Mouse (Mus musculus): ENCODE results near the gene Cdc73. TPM values are rescaled to one million over a fixed set of nuclear protein-coding genes. Genes with fewer than 3 reads are reported as not detected.

The Cdc73 gene
- polyA plus RNA-seq, 1 experiment from 2014 or later, result 29.0 TPM

- Histone ChIP-seq H3K27ac (replicated peaks) (no peak overlapping the region), H3K36me3 (replicated peaks) (peaks cover 63% of the 10 kb centered on the region), H3K9me3 (no peaks in the 10 kb centered on the region), H3K27me3 (replicated peaks; ENCODE audit: low read depth, poor library complexity, severe bottlenecking) (no peaks in the 10 kb centered on the region), H3K4me1 (no peaks in the 10 kb centered on the region), H3K4me3 (no peak overlapping the region)
- WGBS, result 97% methylated on average over 2 of the region's 2 CpGs
- no peak for DNase-seq (ENCODE audit: low spot score)
Observed at GRCm38 (mm10) chr1:143612901-143613300, 89.8 kb downstream of the Cdc73 start.

- no peak overlapping the region for H3K4me3 ChIP-seq
- H3K9me3 ChIP-seq, result no peaks in the 10 kb centered on the region
- no peak overlapping the region for H3K27ac ChIP-seq (replicated peaks)
- H3K4me1 ChIP-seq, result no peaks in the 10 kb centered on the region
- no peak for DNase-seq (ENCODE audit: low spot score)
- peaks cover 37% of the 10 kb centered on the region for H3K36me3 ChIP-seq (replicated peaks)
- no peaks in the 10 kb centered on the region for H3K27me3 ChIP-seq (replicated peaks; ENCODE audit: low read depth, poor library complexity, severe bottlenecking)
- WGBS, result 89% methylated on average over 2 of the region's 2 CpGs
Observed at GRCm38 (mm10) chr1:143608911-143609310, 93.8 kb downstream of the Cdc73 start.

GRCm38 (mm10) chr1:143596864-143597263, 105.8 kb downstream of the Cdc73 start:
- DNase-seq (ENCODE audit: low spot score), result no peak
- no peaks in the 10 kb centered on the region for H3K9me3 ChIP-seq
- no peaks in the 10 kb centered on the region for H3K27me3 ChIP-seq (replicated peaks; ENCODE audit: low read depth, poor library complexity, severe bottlenecking)
- H3K4me1 ChIP-seq, result no peaks in the 10 kb centered on the region
- WGBS, result 82% methylated on average over 2 of the region's 2 CpGs
- H3K27ac ChIP-seq (replicated peaks), result no peak overlapping the region
- H3K36me3 ChIP-seq (replicated peaks), result no peaks in the 10 kb centered on the region
- no peak overlapping the region for H3K4me3 ChIP-seq

- Histone ChIP-seq H3K27me3 (replicated peaks; ENCODE audit: low read depth, poor library complexity, severe bottlenecking) (no peaks in the 10 kb centered on the region), H3K9me3 (no peaks in the 10 kb centered on the region), H3K27ac (replicated peaks) (no peak overlapping the region), H3K36me3 (replicated peaks) (no peaks in the 10 kb centered on the region), H3K4me1 (no peaks in the 10 kb centered on the region), H3K4me3 (no peak overlapping the region)
- WGBS, result 89% methylated on average over 10 of the region's 10 CpGs
- no peak for DNase-seq (ENCODE audit: low spot score)
Observed at GRCm38 (mm10) chr1:143576824-143577543, 125.7 kb downstream of the Cdc73 start.

- DNase-seq (ENCODE audit: low spot score), result no peak
- Histone ChIP-seq H3K9me3 (no peaks in the 10 kb centered on the region), H3K27me3 (replicated peaks; ENCODE audit: low read depth, poor library complexity, severe bottlenecking) (no peaks in the 10 kb centered on the region), H3K36me3 (replicated peaks) (no peaks in the 10 kb centered on the region), H3K4me3 (no peak overlapping the region), H3K27ac (replicated peaks) (no peak overlapping the region), H3K4me1 (no peaks in the 10 kb centered on the region)
- 88% methylated on average over 1 of the region's 1 CpGs for WGBS
Observed at GRCm38 (mm10) chr1:143558235-143558634, 144.5 kb downstream of the Cdc73 start.

GRCm38 (mm10) chr1:143555533-143555932, 147.2 kb downstream of the Cdc73 start:
- Histone ChIP-seq H3K27ac (replicated peaks) (no peak overlapping the region), H3K4me3 (no peak overlapping the region), H3K27me3 (replicated peaks; ENCODE audit: low read depth, poor library complexity, severe bottlenecking) (no peaks in the 10 kb centered on the region), H3K36me3 (replicated peaks) (no peaks in the 10 kb centered on the region), H3K9me3 (no peaks in the 10 kb centered on the region), H3K4me1 (no peaks in the 10 kb centered on the region)
- no peak for DNase-seq (ENCODE audit: low spot score)
- 13% methylated on average over 1 of the region's 1 CpGs for WGBS

GRCm38 (mm10) chr1:143554621-143555020, 148.1 kb downstream of the Cdc73 start:
- 57% methylated on average over 2 of the region's 2 CpGs for WGBS
- Histone ChIP-seq H3K4me3 (no peak overlapping the region), H3K27me3 (replicated peaks; ENCODE audit: low read depth, poor library complexity, severe bottlenecking) (no peaks in the 10 kb centered on the region), H3K9me3 (no peaks in the 10 kb centered on the region), H3K4me1 (no peaks in the 10 kb centered on the region), H3K27ac (replicated peaks) (no peak overlapping the region), H3K36me3 (replicated peaks) (no peaks in the 10 kb centered on the region)
- DNase-seq (ENCODE audit: low spot score), result no peak

Other genes starting within 250 kb of the Cdc73 start
- 0.29 and 0.36 TPM in 2 replicates for gene B3galt2, start 62.2 kb downstream of the Cdc73 start, polyA plus RNA-seq (2016; fragmentation: Nextera tagmentation; extraction: Ambion mirVana)
- gene Glrx2, start 13.4 kb upstream of the Cdc73 start, polyA plus RNA-seq (2016; fragmentation: Nextera tagmentation; extraction: Ambion mirVana), result 79.3 and 79.7 TPM in 2 replicates
- gene Trove2, start 74.2 kb upstream of the Cdc73 start, polyA plus RNA-seq (2016; fragmentation: Nextera tagmentation; extraction: Ambion mirVana), result 29.6 and 31.6 TPM in 2 replicates
- gene Uchl5, start 74.4 kb upstream of the Cdc73 start, polyA plus RNA-seq (2016; fragmentation: Nextera tagmentation; extraction: Ambion mirVana), result 118 and 122 TPM in 2 replicates